Mouse (Mus musculus) brain, embryonic 14.5 days (tissue): ENCODE data around the gene Ipo11.

Experiments used
- CTCF ChIP-seq: fragments of 200-500 bp; IDR thresholded peaks from 2 replicates; pipeline ENCODE4 v1.5.1; 2012; ENCODE audit warnings: inconsistent platforms, mild to moderate bottlenecking, moderate library complexity, borderline replicate concordance; ENCODE audit not compliant: insufficient read depth, insufficient read length; ENCODE audit errors: extremely low read depth
- POLR2A ChIP-seq: fragments of 200-500 bp; IDR thresholded peaks from 2 replicates; pipeline ENCODE4 v1.6.1; 2012; ENCODE audit warnings: mild to moderate bottlenecking, inconsistent platforms, borderline replicate concordance; ENCODE audit not compliant: poor library complexity, insufficient read depth, insufficient read length, severe bottlenecking; ENCODE audit errors: extremely low read depth

- TF ChIP-seq POLR2A = no peak
- TF ChIP-seq CTCF = no peak
These were observed 191.6 kb downstream of the Ipo11 start for GRCm38 (mm10) chr13:106745201-106745600.
